Comparison of ENCODE assay signal across 24 mouse cellular contexts in genomic region chr1:118592933-118593332, GRCm38 (mm10). TPM values are rescaled to one million over a fixed set of nuclear protein-coding genes. Genes with fewer than 3 reads are reported as not detected.
DNase-seq lines count a peak whose midpoint lies in the region; ATAC-seq lines count a peak whose summit lies in the region.
"Had no signal": no experiment of that assay in that cellular context is flagged by ENCODE, and none has a peak within 500 bp of the region (broad histone marks: within the 10 kb centered on the region; RNA-seq: fewer than 3 reads in every experiment).

No protein-coding gene starts in this region.

- peaks cover 36% of the 10 kb centered on the region for H3K36me3 ChIP-seq in heart, embryonic 11.5 days (ENCODE audit: control insufficient read depth, insufficient read depth, low read length)
- peaks cover 55% of the 10 kb centered on the region for H3K36me3 ChIP-seq in kidney, embryonic 16.5 days (ENCODE audit: insufficient read depth, low read length)
- peaks cover 52% of the 10 kb centered on the region for H3K36me3 ChIP-seq in heart, embryonic 16.5 days (ENCODE audit: control insufficient read depth, insufficient read depth)

- no peak overlapping the region for H3K9ac ChIP-seq in heart, embryonic 11.5 days (ENCODE audit: low read depth, low read length)
- no peak overlapping the region for H3K9ac ChIP-seq in kidney, embryonic 16.5 days (replicated peaks; ENCODE audit: low read length)
- no peak overlapping the region for H3K9ac ChIP-seq in heart, embryonic 16.5 days (ENCODE audit: low read length)
- H3K9ac ChIP-seq: embryonic facial prominence, embryonic 15.5 days; hindbrain, embryonic 12.5 days; limb, embryonic 13.5 days; liver, embryonic 14.5 days; lung, embryonic 14.5 days; midbrain, embryonic 13.5 days had no signal

- no peak for ATAC-seq in heart, embryonic 11.5 days (replicated peaks; ENCODE audit: insufficient number of reproducible peaks, low FRiP score, low TSS enrichment)
- no peak for ATAC-seq in kidney, embryonic 16.5 days (ENCODE audit: low FRiP score, low TSS enrichment)
- ATAC-seq in heart, embryonic 16.5 days (replicated peaks; ENCODE audit: extremely low read depth, insufficient read depth, low FRiP score): peak; percentile 76
- ATAC-seq: CD4-positive, CD25-positive, alpha-beta regulatory T cell, adult 4 months; forebrain, embryonic 14.5 days; intestine, postnatal 0 days; midbrain, embryonic 13.5 days had no signal

- no peaks in the 10 kb centered on the region for H3K27me3 ChIP-seq in heart, embryonic 11.5 days (ENCODE audit: control insufficient read depth, insufficient read depth, low read length)
- H3K27me3 ChIP-seq in kidney, embryonic 16.5 days (ENCODE audit: insufficient read depth, low read length): no peaks in the 10 kb centered on the region
- H3K27me3 ChIP-seq in heart, embryonic 16.5 days (ENCODE audit: control insufficient read depth, insufficient read depth, low read length): no peaks in the 10 kb centered on the region
- H3K27me3 ChIP-seq: embryonic facial prominence, embryonic 15.5 days; hindbrain, embryonic 12.5 days; limb, embryonic 13.5 days; midbrain, embryonic 13.5 days had no signal

- H3K9me3 ChIP-seq in heart, embryonic 11.5 days (replicated peaks; ENCODE audit: control insufficient read depth, low read length): no peaks in the 10 kb centered on the region
- no peaks in the 10 kb centered on the region for H3K9me3 ChIP-seq in kidney, embryonic 16.5 days (ENCODE audit: low read length)
- H3K9me3 ChIP-seq in heart, embryonic 16.5 days (replicated peaks; ENCODE audit: control insufficient read depth, low read length): no peaks in the 10 kb centered on the region
- H3K9me3 ChIP-seq: embryonic facial prominence, embryonic 15.5 days; hindbrain, embryonic 12.5 days; limb, embryonic 13.5 days; midbrain, embryonic 13.5 days had no signal

- 76% methylated on average over 4 of the region's 4 CpGs for WGBS in heart, embryonic 11.5 days (ENCODE audit: insufficient replicate concordance)
- WGBS in kidney, embryonic 16.5 days: 96% methylated on average over 4 of the region's 4 CpGs
- 48% methylated on average over 4 of the region's 4 CpGs for WGBS in heart, embryonic 16.5 days

- DNase-seq in heart, adult 18-20 months: peak; percentile 58 to 79
- DNase-seq in kidney, adult 9 months: peak; percentile 60
- DNase-seq in kidney, postnatal 36 days: peak; percentile 53 to 57
- no peak for DNase-seq in retina, postnatal 1 day
- no peak for DNase-seq in urinary bladder, postnatal 10 days (ENCODE audit: low spot score)
- DNase-seq: adrenal gland, postnatal 36 days; cerebellum, adult 9-11 months; layer of hippocampus, postnatal 36 days; lung, embryonic 14.5 days; right cerebral cortex, postnatal 25 days; spleen, adult 18-20 months had no signal

- H3K4me1 ChIP-seq in heart, embryonic 11.5 days (ENCODE audit: control insufficient read depth, insufficient read depth, low read length): peaks cover 20% of the 10 kb centered on the region
- H3K4me1 ChIP-seq in kidney, embryonic 16.5 days (ENCODE audit: insufficient read depth, low read length): no peaks in the 10 kb centered on the region
- H3K4me1 ChIP-seq in heart, embryonic 16.5 days (ENCODE audit: control insufficient read depth, insufficient read depth, low read length): peaks cover 17% of the 10 kb centered on the region
- H3K4me1 ChIP-seq: embryonic facial prominence, embryonic 15.5 days; hindbrain, embryonic 12.5 days; limb, embryonic 13.5 days; midbrain, embryonic 13.5 days had no signal

- H3K4me3 ChIP-seq in heart, embryonic 11.5 days (ENCODE audit: low read depth, low read length): no peak overlapping the region
- H3K4me3 ChIP-seq in kidney, embryonic 16.5 days (ENCODE audit: low read length): no peak overlapping the region
- H3K4me3 ChIP-seq in heart, embryonic 16.5 days (ENCODE audit: low read length): no peak overlapping the region
- H3K4me3 ChIP-seq: embryonic facial prominence, embryonic 15.5 days; hindbrain, embryonic 12.5 days; layer of hippocampus, adult 2 months; limb, embryonic 13.5 days; midbrain, embryonic 13.5 days had no signal

- H3K4me2 ChIP-seq in heart, embryonic 11.5 days: no peak overlapping the region
- no peak overlapping the region for H3K4me2 ChIP-seq in kidney, embryonic 16.5 days (replicated peaks; ENCODE audit: low read depth, low read length)
- H3K4me2 ChIP-seq in heart, embryonic 16.5 days (ENCODE audit: low read depth, low read length): no peak overlapping the region
- H3K4me2 ChIP-seq: embryonic facial prominence, embryonic 15.5 days; hindbrain, embryonic 12.5 days; limb, embryonic 13.5 days; lung, embryonic 14.5 days; midbrain, embryonic 13.5 days had no signal

- H3K27ac ChIP-seq in heart, embryonic 11.5 days (ENCODE audit: low read depth, low read length): no peak overlapping the region
- no peak overlapping the region for H3K27ac ChIP-seq in kidney, embryonic 16.5 days (ENCODE audit: low read length)
- H3K27ac ChIP-seq in heart, embryonic 16.5 days (ENCODE audit: low read length): peak overlapping the region; percentile 52; the same call in 1 of the 2 replicates
- H3K27ac ChIP-seq: embryonic facial prominence, embryonic 15.5 days; hindbrain, embryonic 12.5 days; layer of hippocampus, adult 2 months; limb, embryonic 13.5 days; liver, embryonic 14.5 days; midbrain, embryonic 13.5 days had no signal

RNA-seq across cellular contexts. Expression of gene Tfcp2l1, which starts 34.8 kb away (rescaled TPM):
- under 1 TPM; 0.37 to 0.85 TPM for total RNA-seq in heart, adult 18-20 months (2021)
- polyA plus RNA-seq in heart, embryonic 11.5 days (2014; fragmentation: Nextera tagmentation; extraction: Ambion mirVana): 1.4 and 1.6 TPM in 2 replicates
- polyA plus RNA-seq in kidney, embryonic 16.5 days (2015; fragmentation: Nextera tagmentation; extraction: Ambion mirVana): 32.2 and 34.8 TPM in 2 replicates
- polyA plus RNA-seq in heart, embryonic 16.5 days (2015; fragmentation: Nextera tagmentation; extraction: Ambion mirVana): 0.62 and 0.75 TPM in 2 replicates
- total RNA-seq: megakaryocyte, adult 5-6 weeks had no signal

Comparison
In these comparisons a context has a peak if more than half of its experiments do, and no peak if none do; other contexts are left out.
1. DNase-seq: peak in heart, adult 18-20 months (2 of 2), kidney, adult 9 months (single experiment) and kidney, postnatal 36 days (2 of 2); none in retina, postnatal 1 day (single experiment) and urinary bladder, postnatal 10 days (single experiment).
2. RNA of gene Tfcp2l1, which starts 34.8 kb away (polyA plus RNA-seq): 32.2 to 34.8 TPM in kidney, embryonic 16.5 days; 1.4 to 1.6 TPM in heart, embryonic 11.5 days and 0.62 to 0.75 TPM in heart, embryonic 16.5 days; every median in the first group is over 10 times any median in the second.